Mouse (Mus musculus) Muller cell, postnatal 12 days (primary cell): ENCODE measurements around the gene Foxp1.

Experiments
- DNase-seq: peaks from one replicate; pipeline ENCODE4 v3.0.0-alpha.2; 2015; ENCODE audit errors: inconsistent ontology term

Foxp1 gene

GRCm38 (mm10) chr6:99330169-99330568, 192.4 kb downstream of the Foxp1 start:
- DNase-seq, result no peak

DNA sequence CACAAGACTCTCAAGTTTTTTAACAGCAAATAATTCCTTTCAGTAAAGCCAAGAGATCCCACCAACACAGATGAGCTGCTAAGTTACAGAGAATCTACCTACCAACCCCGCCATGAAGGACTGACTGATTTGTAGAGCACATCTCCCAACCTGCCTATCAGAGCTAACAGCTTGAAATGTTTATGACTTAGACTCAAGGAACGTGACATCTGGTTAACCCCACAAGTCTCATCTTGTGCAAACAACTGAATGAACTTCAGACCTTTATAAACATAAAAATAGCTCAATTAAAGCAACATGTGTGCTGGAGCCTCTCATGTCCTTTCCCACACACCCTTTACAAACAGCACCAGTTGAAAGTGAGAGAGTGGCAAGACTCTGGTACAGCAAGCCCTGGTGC, 193.9 kb downstream of the Foxp1 start:
- DNase-seq, result no peak

GRCm38 (mm10) chr6:99328146-99328545, 194.4 kb downstream of the Foxp1 start:
- no peak for DNase-seq

DNA sequence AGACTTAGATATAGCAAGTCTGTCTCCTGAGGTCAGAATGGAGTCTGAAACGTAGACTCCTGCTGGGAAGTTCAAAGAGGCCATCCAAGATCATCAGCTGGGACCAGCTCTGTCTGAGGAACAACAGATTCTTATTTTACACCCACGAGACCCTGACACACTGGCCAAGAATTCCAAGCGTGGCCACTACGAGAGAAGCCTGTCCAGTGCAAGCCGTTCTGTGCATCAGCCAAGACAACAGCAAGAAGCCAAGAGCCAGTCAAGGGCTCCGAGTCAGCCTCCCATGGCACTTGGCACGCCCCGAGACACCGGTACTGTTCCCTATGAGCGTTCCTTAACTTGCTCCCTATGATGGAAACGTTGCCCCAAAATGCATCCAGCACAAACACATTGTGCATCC, 194.8 kb downstream of the Foxp1 start:
- DNase-seq, result peak; percentile 58

DNA sequence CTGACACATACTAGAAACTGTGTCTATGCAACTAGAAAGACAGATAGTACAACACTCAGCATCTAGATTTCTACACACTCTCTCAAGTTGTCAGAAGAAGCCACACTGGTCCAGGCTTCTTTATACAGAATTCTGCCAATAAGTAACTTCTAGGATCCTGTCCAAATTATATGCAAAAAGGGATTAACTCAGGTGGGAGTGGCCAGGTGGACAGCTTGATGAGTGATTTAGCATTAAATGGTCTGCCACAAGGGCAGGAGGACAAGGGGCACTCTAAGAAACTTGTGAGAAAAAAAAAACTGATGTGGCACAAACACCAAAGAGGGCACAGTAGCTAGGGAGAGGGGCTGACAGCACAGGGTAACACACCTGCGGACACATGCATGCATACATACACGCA, 196.6 kb downstream of the Foxp1 start:
- DNase-seq, result no peak

GRCm38 (mm10) chr6:99325461-99325860, 197.1 kb downstream of the Foxp1 start:
- DNase-seq, result no peak

- DNase-seq, result no peak
Observed at GRCm38 (mm10) chr6:99322132-99322904, 200.2 kb downstream of the Foxp1 start.

- DNase-seq, result no peak
Observed at GRCm38 (mm10) chr6:99320444-99320843, 202.1 kb downstream of the Foxp1 start.

- DNase-seq, result no peak
Observed at GRCm38 (mm10) chr6:99319415-99320405, 202.8 kb downstream of the Foxp1 start.

DNA sequence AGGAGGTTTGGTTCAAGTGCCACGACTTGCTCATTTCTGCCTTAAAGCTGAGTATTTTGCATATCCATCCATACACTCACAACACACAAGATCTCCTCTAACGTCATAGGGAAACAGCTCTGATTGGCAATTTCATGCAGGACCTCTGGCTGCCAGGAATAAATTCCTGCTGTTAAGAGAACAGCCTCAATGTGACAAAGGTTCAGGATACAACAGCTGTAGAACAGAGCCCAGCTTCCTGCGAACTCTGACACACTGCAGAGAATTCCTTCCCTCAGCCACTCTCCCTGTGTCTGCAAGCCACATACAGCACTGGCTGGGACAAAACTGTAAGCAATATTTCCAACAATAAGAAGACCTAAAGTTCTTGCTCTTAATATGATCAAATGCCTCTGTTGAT, 207.8 kb downstream of the Foxp1 start:
- DNase-seq, result no peak

GRCm38 (mm10) chr6:99310529-99310928, 212.0 kb downstream of the Foxp1 start:
- DNase-seq, result peak; percentile 26

GRCm38 (mm10) chr6:99310171-99310500, 212.4 kb downstream of the Foxp1 start:
- DNase-seq, result peak; percentile 70

- no peak for DNase-seq
Observed at GRCm38 (mm10) chr6:99309466-99310170, 212.9 kb downstream of the Foxp1 start.

- DNase-seq, result no peak
Observed at GRCm38 (mm10) chr6:99305751-99306150, 216.8 kb downstream of the Foxp1 start.

GRCm38 (mm10) chr6:99305236-99305635, 217.3 kb downstream of the Foxp1 start:
- DNase-seq, result no peak

- no peak for DNase-seq
Observed at GRCm38 (mm10) chr6:99302662-99303435, 219.7 kb downstream of the Foxp1 start.

DNA sequence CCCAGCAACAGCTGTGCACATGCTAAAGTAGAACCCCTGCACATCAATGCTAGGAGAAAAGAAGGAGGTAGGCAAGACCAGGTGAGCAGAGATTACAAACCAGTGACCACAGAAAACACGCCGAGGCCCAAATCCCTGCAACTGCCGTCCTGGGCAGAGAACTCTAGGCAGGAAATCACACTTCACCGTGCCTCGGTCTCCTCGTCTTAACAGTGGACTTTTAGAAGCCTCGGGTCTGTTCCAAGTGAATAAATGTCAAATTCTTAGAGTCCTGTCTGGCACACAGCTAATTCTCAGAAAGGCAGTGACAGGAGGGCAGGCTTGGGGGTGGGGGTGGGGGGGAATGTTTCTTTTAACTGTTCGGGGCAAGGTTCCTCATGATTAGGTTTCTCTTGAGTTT, 220.6 kb downstream of the Foxp1 start:
- DNase-seq, result no peak

DNA sequence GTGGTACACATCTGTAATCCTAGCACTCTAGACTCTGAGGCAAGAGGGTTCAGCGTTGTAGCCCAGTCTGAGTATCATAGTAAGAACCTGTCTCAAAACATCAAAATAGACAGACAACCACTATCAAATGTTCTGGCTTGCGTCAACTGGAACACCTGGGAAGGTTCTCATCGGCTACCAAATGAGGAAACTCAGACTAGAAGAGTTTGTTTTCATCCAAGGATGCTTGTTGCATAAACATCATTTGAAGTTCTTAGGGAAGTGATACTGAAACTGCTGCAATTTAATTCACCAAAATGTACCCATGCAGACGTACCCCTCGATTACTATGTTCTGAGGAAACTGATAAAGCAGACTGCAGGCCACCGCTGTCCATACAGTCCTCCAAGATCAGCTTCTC, 222.3 kb downstream of the Foxp1 start:
- DNase-seq, result no peak

DNA sequence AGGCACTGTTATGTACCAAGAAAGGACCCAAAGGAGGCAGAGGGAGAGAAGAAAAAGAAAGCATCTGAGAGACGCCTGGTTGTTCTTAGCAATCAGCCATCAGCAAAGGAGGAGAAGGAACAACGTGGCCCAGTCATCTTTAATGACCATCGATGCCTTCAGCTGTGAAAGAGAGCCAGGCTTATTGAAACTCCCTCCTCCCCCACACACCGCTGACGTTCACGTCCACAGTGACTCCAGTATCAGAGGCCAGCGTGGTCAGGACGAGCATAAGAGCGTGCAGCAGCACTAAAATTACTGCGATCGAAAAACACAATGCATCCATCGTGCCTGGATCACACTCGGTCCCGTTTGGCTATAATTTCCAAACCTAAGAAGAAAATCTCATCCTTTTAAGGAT, 223.3 kb downstream of the Foxp1 start:
- no peak for DNase-seq

DNA sequence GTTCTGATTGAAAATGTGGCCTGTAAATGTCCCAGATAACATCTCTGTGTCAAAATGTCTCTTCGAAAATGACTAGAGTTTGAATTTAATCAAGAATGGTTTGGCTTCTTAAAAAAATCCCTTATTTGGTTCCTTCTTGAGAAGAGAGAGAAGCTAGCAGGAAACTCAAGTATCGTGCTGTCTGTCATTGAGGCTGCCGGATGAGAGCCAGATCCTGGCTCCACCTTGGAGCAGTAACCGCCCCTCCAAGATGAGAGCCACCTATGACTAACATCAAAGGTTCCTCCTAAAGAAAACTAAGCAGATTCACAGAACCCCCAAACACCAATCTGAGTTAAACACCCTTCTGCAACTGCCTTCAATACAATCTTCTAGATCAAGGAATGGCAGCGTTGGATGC, 225.0 kb downstream of the Foxp1 start:
- no peak for DNase-seq

DNA sequence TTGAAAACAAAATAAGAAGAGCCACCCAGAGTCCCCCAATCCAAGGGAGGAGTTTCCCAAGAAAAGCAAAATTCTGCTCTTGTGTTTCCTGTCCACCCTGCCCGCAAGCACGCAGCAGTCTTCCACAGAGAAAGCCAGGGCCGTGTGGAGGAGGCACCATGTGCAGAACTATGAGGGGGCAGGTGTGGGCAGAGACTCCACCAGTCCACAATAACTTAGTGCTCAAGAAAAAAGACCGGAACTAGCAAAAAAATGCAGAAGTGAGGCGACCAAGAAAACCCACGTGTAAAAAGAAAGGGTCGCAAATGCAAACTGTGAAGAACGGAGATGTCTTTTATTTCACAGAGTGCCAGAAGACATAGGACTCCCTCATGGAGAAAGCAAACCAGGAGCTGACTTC, 227.0 kb downstream of the Foxp1 start:
- no peak for DNase-seq
